Mouse (Mus musculus): ENCODE data around the gene Ptpre.

Ptpre gene

GRCm38 (mm10) chr7:135649306-135649705 is 112.0 kb downstream of the Ptpre start:
- DNase-seq: no peak

GRCm38 (mm10) chr7:135650061-135650460 is 112.8 kb downstream of the Ptpre start:
- DNase-seq: no peak

GRCm38 (mm10) chr7:135651831-135652511 is 114.7 kb downstream of the Ptpre start:
- peak; percentile 39 for DNase-seq

GRCm38 (mm10) chr7:135652781-135653180 is 115.5 kb downstream of the Ptpre start:
- DNase-seq: no peak

GRCm38 (mm10) chr7:135653601-135654000 is 116.3 kb downstream of the Ptpre start:
- DNase-seq: no peak

- no peak for DNase-seq
These were observed 117.0 kb downstream of the Ptpre start for GRCm38 (mm10) chr7:135654288-135654687.

GRCm38 (mm10) chr7:135655113-135655512 is 117.8 kb downstream of the Ptpre start:
- no peak for DNase-seq

- no peak for DNase-seq
These were observed 120.9 kb downstream of the Ptpre start for GRCm38 (mm10) chr7:135658150-135658549.

GRCm38 (mm10) chr7:135659314-135659935 is 122.1 kb downstream of the Ptpre start:
- no peak for DNase-seq

- DNase-seq: no peak
These were observed 123.0 kb downstream of the Ptpre start for GRCm38 (mm10) chr7:135660314-135660713.

GRCm38 (mm10) chr7:135664211-135664610 is 126.9 kb downstream of the Ptpre start:
- DNase-seq: no peak

- no peak for DNase-seq
These were observed 129.0 kb downstream of the Ptpre start for GRCm38 (mm10) chr7:135666314-135666713.

GRCm38 (mm10) chr7:135668852-135669739 is 131.8 kb downstream of the Ptpre start:
- peak; percentile 81 for DNase-seq

- no peak for DNase-seq
These were observed 136.3 kb downstream of the Ptpre start for GRCm38 (mm10) chr7:135673576-135673975.

- no peak for DNase-seq
These were observed 139.4 kb downstream of the Ptpre start for GRCm38 (mm10) chr7:135676722-135677121.

GRCm38 (mm10) chr7:135680334-135680733 is 143.1 kb downstream of the Ptpre start:
- peak; percentile 82 for DNase-seq

GRCm38 (mm10) chr7:135684098-135684497 is 146.8 kb downstream of the Ptpre start:
- DNase-seq: peak; percentile 43

- no peak for DNase-seq
These were observed 147.7 kb downstream of the Ptpre start for GRCm38 (mm10) chr7:135684938-135685337.

- no peak for DNase-seq
These were observed 152.1 kb downstream of the Ptpre start for GRCm38 (mm10) chr7:135689396-135689795.

- no peak for DNase-seq
These were observed 154.7 kb downstream of the Ptpre start for GRCm38 (mm10) chr7:135691941-135692340.

GRCm38 (mm10) chr7:135694130-135694529 is 156.8 kb downstream of the Ptpre start:
- DNase-seq: no peak

- no peak for DNase-seq
These were observed 157.5 kb downstream of the Ptpre start for GRCm38 (mm10) chr7:135694796-135695195.

GRCm38 (mm10) chr7:135696127-135696526 is 158.8 kb downstream of the Ptpre start:
- no peak for DNase-seq
